Mouse (Mus musculus) thymus, postnatal 36 days (tissue): ENCODE results near the gene Zfp966.
"Not testable (repeated sequence)": the region's sequence is repeated elsewhere in the genome, so short reads cannot be mapped to it uniquely, and the experiment has no call there.

Source experiments
- DNase-seq, 2 experiments: peaks; one replicate each; pipeline ENCODE4 v3.0.0; 2022; ENCODE audit warnings: mixed read lengths in 2 of 2

Gene Zfp966

GRCm38 (mm10) chr2:175931000-175931399 is at the start of gene Zfp966:
Gene Zfp966, minus strand, starts transcription at chr2:175931100.
- DNase-seq: not testable (repeated sequence)

- DNase-seq: not testable (repeated sequence)
Measured at GRCm38 (mm10) chr2:175965031-175965430, 34.1 kb upstream of the Zfp966 start, which contains the start of gene Gm2026. Gene Gm2026, plus strand, starts transcription at chr2:175965331.

- DNase-seq: not testable (repeated sequence)
Measured at GRCm38 (mm10) chr2:175869024-175869423, 61.9 kb downstream of the Zfp966 start, which contains the start of gene Gm6710. Gene Gm6710, plus strand, starts transcription at chr2:175869219.
